Mouse (Mus musculus) C2C12 (cell line): ENCODE measurements around the gene Mgat4c.

Experiments
- CEBPB ChIP-seq: IDR thresholded peaks from one replicate; pipeline ENCODE4 v1.6.1; 2011; ENCODE audit warnings: low read depth, mild to moderate bottlenecking, control low read depth, moderate library complexity
- CTCF ChIP-seq: IDR thresholded peaks from one replicate; pipeline ENCODE4 v1.5.1; 2011; ENCODE audit not compliant: control insufficient read depth, insufficient read depth, insufficient read length
- MAX ChIP-seq: IDR thresholded peaks from one replicate; pipeline ENCODE4 v1.6.1; 2011; ENCODE audit warnings: mild to moderate bottlenecking, control low read depth
- MYOD1 ChIP-seq: IDR thresholded peaks from one replicate; pipeline ENCODE4 v1.6.1; 2011; ENCODE audit warnings: low read depth; ENCODE audit not compliant: control insufficient read depth, insufficient read length
- MYOG ChIP-seq: IDR thresholded peaks from one replicate; pipeline ENCODE4 v1.6.1; 2011; ENCODE audit not compliant: control insufficient read depth, insufficient read length; ENCODE audit errors: extremely low read depth
- USF1 ChIP-seq: IDR thresholded peaks from one replicate; pipeline ENCODE4 v1.6.1; 2011; ENCODE audit warnings: low read depth, mild to moderate bottlenecking, control low read depth, moderate library complexity

DNA sequence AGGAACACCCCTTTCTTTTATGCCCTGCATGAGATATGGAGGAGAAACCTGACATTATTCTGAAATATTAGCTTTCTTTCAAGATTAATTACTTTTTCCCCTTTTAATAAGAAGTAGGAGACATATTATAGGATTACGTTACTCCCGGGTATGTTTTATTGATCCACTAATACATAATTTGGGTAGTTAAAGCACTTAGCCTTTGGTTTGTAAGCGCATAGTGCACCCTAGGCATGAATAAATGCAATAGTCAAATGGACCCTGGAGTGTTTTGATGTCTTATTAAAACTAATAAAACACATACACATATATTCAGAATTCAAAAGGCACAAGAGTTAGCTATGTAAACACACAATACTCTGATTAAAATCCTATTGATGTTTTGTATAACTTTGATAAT, 374.9 kb downstream of the Mgat4c start:
- TF ChIP-seq USF1 (no peak), CTCF (no peak), MYOD1 (no peak), MYOG (no peak), CEBPB (no peak), MAX (no peak)
